Mouse (Mus musculus) testis, adult 2 months (tissue): Measurements from ENCODE around the gene Cyp26b1.

Experiments used
- CTCF ChIP-seq: fragments of 200-500 bp; IDR thresholded peaks from 2 replicates; pipeline ENCODE4 v1.5.1; 2012; ENCODE audit warnings: low read depth, mild to moderate bottlenecking, inconsistent platforms, low read length, moderate library complexity; ENCODE audit not compliant: control insufficient read depth, insufficient read depth, insufficient replicate concordance
- POLR2A ChIP-seq: fragments of 200-500 bp; IDR thresholded peaks from 2 replicates; pipeline ENCODE4 v1.6.1; 2012; ENCODE audit warnings: low read depth, mild to moderate bottlenecking, inconsistent platforms, low read length, moderate library complexity; ENCODE audit not compliant: control insufficient read depth

GRCm38 (mm10) chr6:84626398-84626797 is 32.7 kb upstream of the Cyp26b1 start:
- TF ChIP-seq CTCF: no peak
- no peak for TF ChIP-seq POLR2A
